Mouse (Mus musculus): ENCODE measurements around the gene Thegl. TPM values are rescaled to one million over a fixed set of nuclear protein-coding genes. Genes with fewer than 3 reads are reported as not detected.

Gene Thegl
- total and polyA plus RNA-seq, 3 experiments = 0.11 TPM; not detected in 2

DNA sequence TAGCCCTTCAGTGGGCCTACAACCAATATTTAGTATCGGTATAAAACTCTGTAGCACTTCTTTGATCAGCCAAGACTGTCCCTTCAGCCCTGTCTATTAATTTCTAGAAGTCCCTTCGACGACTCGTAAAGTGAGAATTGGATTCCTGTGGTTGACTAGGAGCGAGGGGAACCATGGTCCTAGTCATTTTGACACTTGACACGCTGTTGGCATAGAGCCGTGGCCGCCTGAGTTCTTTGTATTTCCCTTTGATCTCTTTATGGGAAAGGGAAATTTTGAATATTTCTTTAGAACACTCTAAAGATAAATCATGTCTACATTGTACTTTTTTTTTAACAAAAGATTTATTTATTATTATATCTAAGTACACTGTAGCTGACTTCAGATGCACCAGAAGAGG lies 40.1 kb upstream of the Thegl start:
- Histone ChIP-seq H3K36me3 (replicated peaks) (peaks cover 58% of the 10 kb centered on the region), H3K4me1 (ENCODE audit: insufficient read depth, low read depth, low read length) (peaks cover 25% of the 10 kb centered on the region), H3K9me3 (replicated peaks) (no peaks in the 10 kb centered on the region), H3K27me3 (ENCODE audit: insufficient read depth, low read length) (no peaks in the 10 kb centered on the region), H3K4me3 (ENCODE audit: low read depth, low read length) (peak overlapping the region; percentile 98)
- no peak for TF ChIP-seq CTCF (IDR thresholded peaks at IDR 0.05; ENCODE audit: low read depth, low read length)
- TF ChIP-seq GATA2 (IDR thresholded peaks at IDR 0.05; ENCODE audit: borderline replicate concordance, low read depth, low read length) = no peak
- TF ChIP-seq GATA1 (IDR thresholded peaks at IDR 0.05; ENCODE audit: borderline replicate concordance, low read length) = no peak
- no peak for TF ChIP-seq POLR2AphosphoS5 (IDR thresholded peaks at IDR 0.05; ENCODE audit: insufficient replicate concordance, low read depth, low read length)
- TF ChIP-seq TAL1 (conservative IDR thresholded peaks at IDR 0.05; ENCODE audit: low read depth, low read length) = no peak
- DNase-seq (ENCODE audit: low spot score) = no peak
- ATAC-seq (ENCODE audit: extremely low read depth, insufficient number of reproducible peaks, low FRiP score, poor library complexity, severe bottlenecking) = no peak

GRCm38 (mm10) chr5:76984015-76984414 lies 31.8 kb upstream of the Thegl start:
- no peak for ATAC-seq (ENCODE audit: extremely low read depth, insufficient number of reproducible peaks, low FRiP score, poor library complexity, severe bottlenecking)
- Histone ChIP-seq H3K4me1 (ENCODE audit: insufficient read depth, low read depth, low read length) (no peaks in the 10 kb centered on the region; the same call in 1 of the 2 replicates), H3K36me3 (replicated peaks) (peaks cover 86% of the 10 kb centered on the region), H3K9me3 (replicated peaks) (no peaks in the 10 kb centered on the region), H3K27me3 (ENCODE audit: insufficient read depth, low read length) (no peaks in the 10 kb centered on the region), H3K4me3 (ENCODE audit: low read depth, low read length) (no peak overlapping the region)
- no peak for DNase-seq (ENCODE audit: low spot score)
- no peak for TF ChIP-seq POLR2AphosphoS5 (IDR thresholded peaks at IDR 0.05; ENCODE audit: insufficient replicate concordance, low read depth, low read length)
- no peak for TF ChIP-seq CTCF (IDR thresholded peaks at IDR 0.05; ENCODE audit: low read depth, low read length)
- TF ChIP-seq GATA1 (IDR thresholded peaks at IDR 0.05; ENCODE audit: borderline replicate concordance, low read length) = no peak
- no peak for TF ChIP-seq TAL1 (conservative IDR thresholded peaks at IDR 0.05; ENCODE audit: low read depth, low read length)
- no peak for TF ChIP-seq GATA2 (IDR thresholded peaks at IDR 0.05; ENCODE audit: borderline replicate concordance, low read depth, low read length)

DNA sequence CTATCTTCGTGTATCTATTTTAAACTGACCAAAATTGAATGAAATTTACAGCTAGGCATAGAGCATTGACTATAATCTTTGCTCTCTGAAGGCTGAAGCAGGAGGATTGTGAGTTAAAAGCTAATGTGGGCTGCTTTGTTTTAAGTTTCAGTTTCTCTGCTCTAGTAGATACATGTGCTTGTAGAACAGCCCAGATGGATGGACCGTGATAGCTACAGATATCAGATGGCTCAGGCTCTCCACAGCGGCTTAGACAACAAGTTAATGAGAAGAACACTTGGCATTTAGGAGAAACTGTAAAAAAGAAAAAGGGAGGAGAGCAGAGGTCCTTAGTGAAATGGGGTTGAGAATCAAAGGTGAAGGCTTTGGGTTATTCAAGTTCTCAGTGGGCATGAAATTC lies 25.0 kb upstream of the Thegl start:
- peak; percentile 54 for ATAC-seq (ENCODE audit: extremely low read depth, insufficient number of reproducible peaks, low FRiP score, poor library complexity, severe bottlenecking)
- Histone ChIP-seq H3K4me1 (ENCODE audit: insufficient read depth, low read depth, low read length) (peaks cover 42% of the 10 kb centered on the region), H3K36me3 (replicated peaks) (peaks cover 86% of the 10 kb centered on the region), H3K4me3 (ENCODE audit: low read depth, low read length) (no peak overlapping the region), H3K27me3 (ENCODE audit: insufficient read depth, low read length) (no peaks in the 10 kb centered on the region), H3K9me3 (replicated peaks) (no peaks in the 10 kb centered on the region)
- TF ChIP-seq GATA1 (IDR thresholded peaks at IDR 0.05; ENCODE audit: borderline replicate concordance, low read length) = no peak
- TF ChIP-seq TAL1 (conservative IDR thresholded peaks at IDR 0.05; ENCODE audit: low read depth, low read length) = 0 out of 2 replicates have a peak, but pooled peaks have one; percentile 16
- DNase-seq (ENCODE audit: low spot score) = no peak

- peaks cover 45% of the 10 kb centered on the region for H3K4me1 ChIP-seq (ENCODE audit: insufficient read depth, low read depth, low read length)
Measured at GRCm38 (mm10) chr5:76993174-76993814, 22.5 kb upstream of the Thegl start.

GRCm38 (mm10) chr5:76998416-76998815 lies 17.4 kb upstream of the Thegl start:
- H3K27me3 ChIP-seq (ENCODE audit: insufficient read depth, low read length) = no peaks in the 10 kb centered on the region
- DNase-seq (ENCODE audit: low spot score) (no peak), ATAC-seq (ENCODE audit: extremely low read depth, insufficient number of reproducible peaks, low FRiP score, poor library complexity, severe bottlenecking) (no peak)
- no peak overlapping the region for H3K4me3 ChIP-seq (ENCODE audit: low read depth, low read length)
- peaks cover 74% of the 10 kb centered on the region for H3K36me3 ChIP-seq (replicated peaks)
- no peaks in the 10 kb centered on the region for H3K9me3 ChIP-seq (replicated peaks)
- TF ChIP-seq POLR2AphosphoS5 (IDR thresholded peaks at IDR 0.05; ENCODE audit: insufficient replicate concordance, low read depth, low read length) (no peak), GATA1 (IDR thresholded peaks at IDR 0.05; ENCODE audit: borderline replicate concordance, low read length) (no peak), CTCF (IDR thresholded peaks at IDR 0.05; ENCODE audit: low read depth, low read length) (no peak)
- peaks cover 9% of the 10 kb centered on the region for H3K4me1 ChIP-seq (ENCODE audit: insufficient read depth, low read depth, low read length)

More at GRCm38 (mm10) chr5:76993174-76993814, 22.5 kb upstream of the Thegl start:
- Histone ChIP-seq H3K4me3 (ENCODE audit: low read depth, low read length) (peak overlapping the region; percentile 23; the same call in 1 of the 2 replicates), H3K9me3 (replicated peaks) (no peaks in the 10 kb centered on the region), H3K36me3 (replicated peaks) (peaks cover 88% of the 10 kb centered on the region), H3K27me3 (ENCODE audit: insufficient read depth, low read length) (no peaks in the 10 kb centered on the region)
- ATAC-seq (ENCODE audit: extremely low read depth, insufficient number of reproducible peaks, low FRiP score, poor library complexity, severe bottlenecking) (peak; percentile 26; the same call in 1 of the 2 replicates), DNase-seq (ENCODE audit: low spot score) (no peak)
- TF ChIP-seq GATA2 (IDR thresholded peaks at IDR 0.05; ENCODE audit: borderline replicate concordance, low read depth, low read length) (no peak), TAL1 (conservative IDR thresholded peaks at IDR 0.05; ENCODE audit: low read depth, low read length) (peak; percentile 53), CTCF (IDR thresholded peaks at IDR 0.05; ENCODE audit: low read depth, low read length) (no peak), POLR2AphosphoS5 (IDR thresholded peaks at IDR 0.05; ENCODE audit: insufficient replicate concordance, low read depth, low read length) (no peak), GATA1 (IDR thresholded peaks at IDR 0.05; ENCODE audit: borderline replicate concordance, low read length) (no peak)

GRCm38 (mm10) chr5:77001192-77001591 lies 14.6 kb upstream of the Thegl start:
- no peak overlapping the region for H3K4me3 ChIP-seq (ENCODE audit: low read depth, low read length)
- TF ChIP-seq GATA1 (IDR thresholded peaks at IDR 0.05; ENCODE audit: borderline replicate concordance, low read length) (no peak), TAL1 (conservative IDR thresholded peaks at IDR 0.05; ENCODE audit: low read depth, low read length) (no peak), CTCF (IDR thresholded peaks at IDR 0.05; ENCODE audit: low read depth, low read length) (no peak), GATA2 (IDR thresholded peaks at IDR 0.05; ENCODE audit: borderline replicate concordance, low read depth, low read length) (no peak)
- ATAC-seq (ENCODE audit: extremely low read depth, insufficient number of reproducible peaks, low FRiP score, poor library complexity, severe bottlenecking) (no peak), DNase-seq (ENCODE audit: low spot score) (no peak)
- H3K36me3 ChIP-seq (replicated peaks) = peaks cover 51% of the 10 kb centered on the region
- H3K4me1 ChIP-seq (ENCODE audit: insufficient read depth, low read depth, low read length) = 0 out of 2 replicates have a peak, but pooled peaks cover under 1% of the 10 kb centered on the region
- no peaks in the 10 kb centered on the region; the same call in 1 of the 2 replicates for H3K9me3 ChIP-seq (replicated peaks)
- no peaks in the 10 kb centered on the region for H3K27me3 ChIP-seq (ENCODE audit: insufficient read depth, low read length)

Data from G1E (cell line).